Mouse (Mus musculus) forelimb bud, embryonic 11.5 days (tissue): ENCODE measurements at regions not wholly inside any gene's neighbourhood (a gene's known extent, or its start where the extent isn't known, plus 50 kb on each side); places are given as distances from the start of the nearest gene placed in this dataset.

Experiments used
- DNase-seq: peaks from one replicate; pipeline ENCODE4 v3.0.0-alpha.2; 2012; ENCODE audit warnings: low read depth, low spot score

DNA sequence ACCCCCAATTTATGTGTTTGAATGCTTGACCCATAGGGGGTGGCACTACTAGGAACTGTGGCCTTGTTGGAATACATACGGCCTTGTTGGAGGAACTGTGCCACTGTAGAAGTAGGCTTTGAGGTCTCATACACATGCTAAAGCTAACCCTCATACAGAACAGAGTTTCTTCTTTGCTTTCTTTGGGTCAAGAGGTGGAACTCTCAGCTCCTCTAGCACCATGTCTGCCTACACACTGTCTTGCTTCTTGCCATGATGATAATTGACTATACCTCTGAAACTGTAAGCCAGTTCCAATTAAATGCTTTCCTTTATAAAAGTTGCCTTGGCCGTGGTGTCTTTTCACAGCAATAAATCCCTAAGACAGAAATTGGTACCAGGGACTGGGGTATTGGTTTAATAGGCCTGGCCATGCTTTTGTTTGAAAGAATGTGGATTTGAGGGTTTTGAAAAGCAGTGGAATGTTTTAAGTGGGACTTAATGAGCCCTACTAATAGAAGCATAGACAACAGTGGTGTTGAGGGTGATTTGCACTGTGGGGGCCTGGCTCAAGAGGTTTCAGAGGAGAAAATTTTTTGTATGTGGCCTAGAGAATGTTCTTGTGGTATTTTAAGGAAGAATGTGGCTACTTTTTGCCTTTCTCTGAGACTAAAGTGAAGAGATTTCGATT, 468.7 kb upstream of the Fat1 start:
- peak; percentile 8 for DNase-seq

- DNase-seq = peak; percentile 5
These were observed 422.4 kb upstream of the Fat1 start for GRCm38 (mm10) chr8:44512876-44513275.

- no peak for DNase-seq
These were observed 409.3 kb upstream of the Fat1 start for GRCm38 (mm10) chr8:44525915-44526314.

GRCm38 (mm10) chr8:44529696-44530095, 405.6 kb upstream of the Fat1 start:
- no peak for DNase-seq

- DNase-seq = no peak
These were observed 386.4 kb upstream of the Fat1 start for GRCm38 (mm10) chr8:44548885-44549284.

DNA sequence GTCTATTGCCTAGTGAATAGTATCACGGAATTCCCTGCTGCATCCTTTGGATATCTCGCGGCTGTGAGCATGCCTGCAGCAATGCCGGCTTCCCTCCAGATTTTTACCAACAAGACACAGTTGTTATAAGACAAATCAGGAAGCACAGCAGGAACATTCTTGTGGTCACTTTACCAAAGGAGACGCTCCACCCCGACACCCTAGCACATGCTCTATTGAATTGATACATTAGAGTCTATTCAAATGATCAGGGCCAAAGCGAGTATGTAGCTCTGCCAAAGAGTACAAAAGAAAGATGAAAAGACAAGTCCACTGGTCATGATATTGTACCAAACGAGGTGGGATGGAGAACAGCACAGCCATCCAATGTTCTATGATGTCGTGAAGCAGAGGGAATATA, 376.1 kb upstream of the Fat1 start:
- DNase-seq = no peak

DNA sequence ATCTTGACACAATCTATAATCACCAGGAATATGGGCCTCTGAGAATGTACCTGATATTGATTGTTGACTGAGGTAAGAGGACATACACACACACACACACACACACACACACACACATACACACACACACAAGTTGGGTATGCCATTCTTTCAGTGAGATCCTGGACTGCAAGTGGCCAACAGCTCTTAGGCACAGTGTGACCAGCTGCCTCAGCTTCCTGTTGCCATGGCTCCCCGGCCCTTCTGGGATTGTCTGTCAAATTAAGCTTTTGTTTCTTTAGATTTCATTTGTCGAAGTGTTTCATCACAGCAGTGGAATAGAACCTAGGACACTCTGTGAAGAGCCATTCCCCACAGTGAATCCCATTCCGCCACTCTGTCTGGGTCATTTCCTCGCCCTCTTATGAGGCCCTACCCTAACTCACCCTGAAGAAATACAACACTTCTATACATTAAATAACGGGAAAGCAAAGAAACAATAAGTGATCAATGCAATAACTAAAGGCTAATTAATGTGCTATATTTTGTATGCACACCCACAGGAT, 358.9 kb upstream of the Fat1 start:
- no peak for DNase-seq

- DNase-seq = no peak
These were observed 358.3 kb upstream of the Fat1 start for GRCm38 (mm10) chr8:44576993-44577392.
